Mouse (Mus musculus): ENCODE data around the gene Cenpt. TPM values are rescaled to one million over a fixed set of nuclear protein-coding genes. Genes with fewer than 3 reads are reported as not detected.
A peak's percentile ranks its signal among the peaks of the same experiment; 100 is the strongest.
"Not testable (repeated sequence)": the region's sequence is repeated elsewhere in the genome, so short reads cannot be mapped to it uniquely, and the experiment has no call there.

Cenpt gene
- total RNA-seq, 2 experiments from 2014 or later = 1.9 to 3.9 TPM

GRCm38 (mm10) chr8:105855248-105856167 is 2.4 kb upstream of the Cenpt start:
- intact Hi-C loops (cut with DNase I; ENCODE audit: low total_unique reads) = no loop called here
- peak; percentile 53 for DNase-seq

- intact Hi-C loops (cut with DNase I; ENCODE audit: low total_unique reads) = no loop called here
- DNase-seq = peak; percentile 95
Observed at GRCm38 (mm10) chr8:105854715-105855216, 1.7 kb upstream of the Cenpt start, which contains the start of gene Thap11. Gene Thap11 (plus strand): TSS chr8:105855132.

- intact Hi-C loops (cut with DNase I; ENCODE audit: low total_unique reads) = no loop called here
- no peak for DNase-seq
Observed at GRCm38 (mm10) chr8:105854303-105854702, 1.2 kb upstream of the Cenpt start.

- intact Hi-C loops (cut with DNase I; ENCODE audit: low total_unique reads) = no loop called here
- DNase-seq = no peak
Observed at GRCm38 (mm10) chr8:105852146-105852729, 840 bp downstream of the Cenpt start.

- peak; percentile 90 for DNase-seq
- intact Hi-C loops (cut with DNase I; ENCODE audit: low total_unique reads) = no loop called here
Observed at GRCm38 (mm10) chr8:105851651-105852143, 1.4 kb downstream of the Cenpt start.

GRCm38 (mm10) chr8:105850611-105851010 is 2.5 kb downstream of the Cenpt start:
- intact Hi-C loops (cut with DNase I; ENCODE audit: low total_unique reads) = no loop called here
- DNase-seq = no peak

GRCm38 (mm10) chr8:105850014-105850413 is 3.1 kb downstream of the Cenpt start:
- intact Hi-C loops (cut with DNase I; ENCODE audit: low total_unique reads) = no loop called here
- no peak for DNase-seq

- intact Hi-C loops (cut with DNase I; ENCODE audit: low total_unique reads) = loop anchor here (10.0 kb wide), 1 partner anchor 158 kb away; the partner anchor contains the start of gene Dpep2nb
- DNase-seq = no peak
Observed at GRCm38 (mm10) chr8:105846678-105847077, 6.4 kb downstream of the Cenpt start.

- intact Hi-C loops (cut with DNase I; ENCODE audit: low total_unique reads) = loop anchor here (5.0 kb wide), 1 partner anchor 93 kb away; the partner anchor contains the start of gene Ctrl
- DNase-seq = no peak
Observed at GRCm38 (mm10) chr8:105839209-105839608, 13.9 kb downstream of the Cenpt start.

- intact Hi-C loops (cut with DNase I; ENCODE audit: low total_unique reads) = loop anchor here (5.0 kb wide), 1 partner anchor 95 kb away; the partner anchor contains the start of gene Ctrl
- no peak for DNase-seq
Observed at GRCm38 (mm10) chr8:105836991-105837390, 16.1 kb downstream of the Cenpt start.

GRCm38 (mm10) chr8:105835318-105835717 is 17.8 kb downstream of the Cenpt start:
- intact Hi-C loops (cut with DNase I; ENCODE audit: low total_unique reads) = loop anchor here (5.0 kb wide), 1 partner anchor 97 kb away; the partner anchor contains the start of gene Ctrl
- DNase-seq = peak; percentile 66

GRCm38 (mm10) chr8:105833740-105834139 is 19.3 kb downstream of the Cenpt start:
- not testable (repeated sequence) for DNase-seq
- intact Hi-C loops (cut with DNase I; ENCODE audit: low total_unique reads) = loop anchor here (5.0 kb wide), 1 partner anchor 121 kb away; no protein-coding TSS in a partner anchor

- intact Hi-C loops (cut with DNase I; ENCODE audit: low total_unique reads) = no loop called here
- peak; percentile 95 for DNase-seq
Observed at GRCm38 (mm10) chr8:105826861-105827848, 25.9 kb downstream of the Cenpt start, which contains the start of the genes Ranbp10 and Tsnaxip1. Gene Ranbp10 (minus strand): TSS chr8:105827350. Gene Tsnaxip1 (plus strand): TSS chr8:105827731.

GRCm38 (mm10) chr8:105826379-105826778 is 26.7 kb downstream of the Cenpt start:
- no peak for DNase-seq
- intact Hi-C loops (cut with DNase I; ENCODE audit: low total_unique reads) = no loop called here

- intact Hi-C loops (cut with DNase I; ENCODE audit: low total_unique reads) = no loop called here
- no peak for DNase-seq
Observed at GRCm38 (mm10) chr8:105825506-105825905, 27.6 kb downstream of the Cenpt start.

GRCm38 (mm10) chr8:105820925-105821324 is 32.2 kb downstream of the Cenpt start:
- intact Hi-C loops (cut with DNase I; ENCODE audit: low total_unique reads) = no loop called here
- DNase-seq = peak; percentile 34

GRCm38 (mm10) chr8:105819659-105820058 is 33.4 kb downstream of the Cenpt start:
- DNase-seq = no peak
- intact Hi-C loops (cut with DNase I; ENCODE audit: low total_unique reads) = no loop called here

GRCm38 (mm10) chr8:105813241-105813640 is 39.8 kb downstream of the Cenpt start:
- intact Hi-C loops (cut with DNase I; ENCODE audit: low total_unique reads) = no loop called here
- DNase-seq = no peak

- DNase-seq = no peak
- intact Hi-C loops (cut with DNase I; ENCODE audit: low total_unique reads) = no loop called here
Observed at GRCm38 (mm10) chr8:105812511-105812910, 40.6 kb downstream of the Cenpt start.
